Mouse (Mus musculus) yolk sac, embryonic 10.5 days (tissue): ENCODE results near the gene Zbtb20.

Source experiments
- DNase-seq: peaks from one replicate; pipeline ENCODE4 v3.0.0-alpha.2; 2017; ENCODE audit warnings: low spot score

Zbtb20 gene

DNA sequence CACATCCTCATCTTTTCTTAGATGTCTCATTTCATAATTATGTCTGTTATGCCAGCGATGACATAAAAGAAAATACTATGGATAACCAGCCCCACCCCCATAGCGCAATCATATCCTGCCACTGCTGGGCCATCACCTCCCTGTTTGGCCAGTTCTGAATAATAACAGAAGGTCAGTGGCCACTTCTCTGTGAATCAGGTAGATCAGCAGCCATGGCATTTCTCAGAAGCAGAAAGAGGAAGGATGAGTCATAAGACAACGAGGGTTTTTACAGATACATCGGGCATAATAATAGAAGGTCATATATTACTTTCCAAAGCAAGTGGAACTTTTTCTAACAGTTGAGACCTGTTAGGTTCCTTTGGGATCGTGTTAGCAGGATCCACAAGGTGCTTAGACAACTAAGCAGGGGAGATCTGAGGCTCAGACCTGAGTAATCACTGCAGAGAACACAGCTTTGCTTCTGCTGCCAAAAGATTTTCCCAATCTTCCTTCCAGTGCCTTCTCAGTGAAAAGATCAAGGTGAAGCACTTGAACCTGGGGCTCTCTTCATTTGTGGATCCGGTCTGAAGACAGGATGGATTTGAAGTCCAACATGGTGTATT is 779.6 kb downstream of the Zbtb20 start:
- DNase-seq, result no peak

DNA sequence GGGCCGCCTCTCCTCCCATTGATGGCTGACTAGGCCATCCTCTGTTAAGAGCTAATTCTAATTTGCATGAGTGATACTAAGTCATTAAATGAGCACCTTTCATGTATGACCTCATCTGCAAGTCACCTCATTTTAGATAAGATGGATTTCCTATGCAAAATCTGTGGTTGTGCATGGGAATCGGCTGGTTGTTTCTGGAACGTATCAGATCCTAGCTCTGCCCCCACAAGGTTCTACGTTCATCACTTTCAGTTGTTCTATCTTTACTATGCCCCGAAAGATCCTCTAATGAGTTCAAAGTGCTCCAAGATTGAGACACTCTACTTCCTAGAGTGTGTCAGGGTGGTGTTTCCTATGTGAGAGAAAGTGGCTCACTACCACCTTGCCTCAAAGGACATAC is 785.9 kb downstream of the Zbtb20 start:
- DNase-seq, result no peak

DNA sequence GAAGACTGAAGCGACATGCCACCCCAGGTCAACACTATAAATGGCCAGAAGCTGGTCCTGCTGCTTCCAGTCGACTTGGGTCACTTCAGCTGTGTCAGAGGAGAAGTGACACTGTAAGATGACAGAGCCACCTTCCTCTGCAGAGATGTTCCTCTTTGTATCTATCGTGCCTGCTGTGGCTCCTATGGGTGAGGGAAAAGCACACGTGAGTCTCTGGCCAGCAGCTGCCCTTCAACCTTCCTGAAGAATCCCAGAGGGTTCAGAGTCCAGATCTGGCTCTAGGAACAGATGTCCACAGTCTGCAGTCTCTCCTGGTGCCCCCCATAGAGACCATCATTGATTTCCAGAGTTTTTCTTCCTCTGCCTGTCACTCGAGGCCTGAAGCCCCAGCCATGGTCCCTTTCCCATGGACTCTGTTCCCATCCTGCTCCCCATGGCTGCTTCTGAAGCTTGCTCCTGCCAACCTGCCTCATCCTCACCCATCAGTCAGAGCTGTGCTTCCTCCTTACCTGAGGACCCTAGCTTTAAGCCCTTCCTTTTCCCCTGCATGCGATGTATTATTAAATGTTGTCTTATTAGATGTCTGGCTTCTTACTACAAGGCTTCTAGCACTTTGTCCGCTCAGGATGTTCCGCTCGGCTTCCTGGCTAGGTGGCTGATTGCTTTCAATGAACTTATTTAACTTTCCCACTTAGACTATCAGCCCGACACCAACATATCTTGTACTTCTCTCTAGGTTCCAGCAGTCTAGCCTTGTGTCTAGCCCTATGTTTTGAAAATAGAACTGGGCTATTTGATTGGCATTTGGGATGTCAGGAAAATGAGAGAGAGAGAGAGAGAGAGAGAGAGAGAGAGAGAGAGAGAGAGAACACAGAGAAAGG is 786.7 kb downstream of the Zbtb20 start:
- no peak for DNase-seq

DNA sequence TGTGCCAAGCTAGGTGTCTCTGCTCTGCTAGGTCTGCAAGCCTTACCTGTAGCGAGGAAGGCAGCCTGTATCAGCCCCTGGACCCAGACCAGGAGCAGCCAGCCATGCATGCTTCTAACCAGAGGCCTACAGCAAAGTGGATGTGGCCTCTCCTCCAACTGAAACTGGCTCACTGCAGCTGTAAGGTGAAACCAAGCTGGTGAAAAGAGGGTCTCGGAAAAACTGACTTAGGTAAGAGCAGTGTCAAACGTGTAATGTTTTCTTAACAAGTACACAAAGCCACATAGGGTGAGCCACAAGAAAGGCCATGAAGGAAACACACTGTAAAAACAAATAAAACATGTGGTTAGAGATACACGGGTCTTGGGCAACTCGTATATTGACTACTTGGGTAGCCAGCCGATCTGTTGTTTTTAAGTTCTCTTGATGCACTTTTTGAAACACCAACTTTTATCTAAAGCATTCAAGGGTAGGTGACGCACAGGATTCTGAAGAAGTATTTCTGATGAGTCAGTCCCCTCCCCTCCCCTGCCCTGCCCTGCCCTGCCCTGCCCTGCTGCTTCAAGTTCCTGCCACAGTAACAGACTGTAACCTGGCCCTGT is 788.4 kb downstream of the Zbtb20 start, which contains the start of gene Tigit:
Gene Tigit, minus strand, starts transcription at position 169 of the 602 bp plus-strand sequence.
- no peak for DNase-seq

DNA sequence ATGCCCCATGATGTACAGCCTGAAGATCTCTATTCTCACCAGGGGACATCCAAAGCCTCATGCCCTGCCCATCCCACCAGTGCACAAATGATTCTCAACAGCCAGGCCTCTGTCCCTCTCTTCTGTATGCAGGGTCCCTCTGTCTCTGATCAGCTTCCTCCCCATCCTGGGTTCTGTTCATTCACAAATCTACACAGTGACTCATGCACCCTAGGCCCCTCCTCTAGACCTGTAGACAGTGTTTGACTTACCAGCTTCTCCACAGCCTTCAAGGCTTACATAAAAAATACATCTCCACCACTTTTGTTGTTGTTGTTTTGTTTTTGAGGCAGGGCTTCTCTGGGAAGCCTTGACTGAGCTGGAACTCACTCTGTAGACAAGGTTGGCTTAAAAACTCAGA is 789.2 kb downstream of the Zbtb20 start:
- no peak for DNase-seq

DNA sequence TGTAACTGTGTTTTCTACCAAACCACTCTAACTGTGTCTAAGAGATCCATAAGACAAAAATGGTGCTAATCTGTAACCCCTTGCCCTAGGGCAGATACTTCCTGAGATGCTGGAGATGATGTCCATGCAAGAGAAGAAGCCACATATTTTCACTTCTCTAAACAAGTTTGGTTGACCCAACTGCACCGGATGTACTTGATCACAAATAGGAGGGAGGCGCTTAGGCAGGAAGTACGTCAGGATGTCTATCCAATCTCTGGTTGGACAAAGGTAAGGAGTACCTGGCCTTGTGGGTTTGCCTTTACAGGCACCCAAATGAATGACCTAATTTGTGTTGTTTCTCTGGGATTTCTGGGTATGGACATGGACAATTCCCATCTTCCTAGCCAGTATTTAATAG is 792.6 kb downstream of the Zbtb20 start:
- DNase-seq, result no peak

DNA sequence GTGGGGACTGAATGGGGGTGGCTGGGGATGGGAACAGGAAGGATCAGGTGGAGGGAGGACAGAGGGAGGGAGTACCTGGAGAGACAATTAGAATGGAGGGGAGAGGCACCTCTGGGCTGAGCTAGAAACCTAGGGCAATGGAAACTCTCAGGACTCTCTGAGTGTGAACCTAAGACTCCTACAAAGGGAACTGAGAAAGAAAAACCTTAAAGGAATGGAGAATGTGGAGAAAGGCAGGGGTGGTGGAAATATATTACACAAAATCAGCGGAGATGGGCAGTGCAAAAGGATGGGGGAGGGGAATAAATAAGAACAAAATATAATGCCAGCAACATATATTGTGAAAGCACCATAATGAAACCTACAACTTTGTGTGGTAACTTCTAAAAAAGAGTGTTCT is 796.3 kb downstream of the Zbtb20 start:
- DNase-seq, result no peak

DNA sequence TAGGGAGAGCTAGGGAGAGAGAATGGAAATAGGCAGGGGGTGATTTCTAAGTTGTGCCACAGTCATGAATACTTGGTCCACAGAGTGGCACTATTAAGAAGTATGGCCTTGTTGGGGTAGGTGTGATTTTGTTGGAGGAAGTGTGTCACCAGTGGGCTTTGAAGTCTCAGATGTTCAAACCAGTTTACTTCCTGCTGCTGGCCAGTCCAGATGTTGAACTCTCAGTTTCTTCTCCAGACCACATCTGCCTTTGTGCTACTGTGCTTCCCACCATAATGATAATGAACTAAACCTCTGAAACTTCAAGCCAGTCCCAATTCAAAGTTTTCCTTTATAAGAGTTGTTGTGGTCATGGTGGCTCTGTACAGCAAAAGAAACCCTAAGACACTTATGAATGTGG is 797.0 kb downstream of the Zbtb20 start:
- DNase-seq, result no peak

DNA sequence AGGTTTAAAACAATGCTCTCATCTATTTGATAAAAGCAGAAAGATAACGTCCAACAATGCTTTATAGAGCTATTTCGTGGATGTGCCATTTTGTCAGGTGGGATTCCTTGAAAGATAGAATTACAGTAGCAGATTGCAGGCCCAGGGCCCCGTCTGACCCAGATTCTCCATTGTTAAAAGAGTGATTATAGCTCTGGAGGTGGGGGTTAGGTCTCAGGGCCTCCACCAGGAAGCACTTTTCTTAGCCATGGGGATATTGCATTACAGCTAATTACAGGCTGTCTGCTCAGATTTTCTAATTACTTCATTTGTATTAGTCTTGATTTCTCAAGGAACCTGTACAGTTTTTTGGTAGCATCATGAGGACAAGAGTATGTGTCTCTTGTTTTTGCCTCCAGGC is 798.7 kb downstream of the Zbtb20 start:
- no peak for DNase-seq

DNA sequence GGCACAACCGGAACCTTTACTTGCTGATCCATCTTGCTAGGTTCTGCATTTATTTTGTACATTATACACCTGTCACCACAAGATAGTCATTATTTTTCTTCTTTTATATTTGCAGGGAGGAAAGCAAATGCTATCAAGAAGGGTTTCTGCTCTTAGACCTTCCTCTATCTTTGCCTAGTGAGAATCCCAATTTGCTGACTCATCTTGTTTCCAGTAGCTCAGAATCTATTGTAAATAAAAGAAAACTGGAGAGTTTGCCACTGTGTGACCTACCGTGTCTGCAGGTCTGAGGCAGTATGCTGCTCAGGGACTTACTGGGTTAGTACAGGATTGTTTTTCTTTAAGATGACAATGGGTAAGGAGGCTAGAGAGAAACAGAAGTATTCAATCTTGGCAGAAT is 812.3 kb downstream of the Zbtb20 start:
- DNase-seq, result no peak

DNA sequence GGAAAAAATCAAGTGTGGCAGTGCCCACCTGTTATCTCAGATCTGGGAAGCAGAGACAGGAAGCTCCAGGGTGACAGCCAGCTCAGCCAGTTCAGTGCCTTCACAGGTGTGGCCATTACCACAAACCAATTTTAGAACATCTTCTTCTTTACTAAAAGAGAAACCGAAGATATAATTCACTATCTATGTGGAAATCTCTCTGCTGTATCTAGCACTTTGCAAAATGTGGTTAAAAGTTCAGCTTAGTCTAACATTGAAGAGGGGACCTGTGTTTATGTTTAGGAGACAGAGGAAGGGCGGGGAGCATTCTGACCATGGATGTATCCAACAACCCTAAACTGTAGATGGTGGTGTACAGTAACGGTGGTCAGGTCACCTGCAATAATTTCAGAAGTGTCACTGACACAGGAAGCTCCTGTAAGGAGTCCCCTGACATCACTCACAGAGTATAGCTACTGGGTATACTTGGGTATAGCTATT is 814.6 kb downstream of the Zbtb20 start:
- DNase-seq, result no peak

DNA sequence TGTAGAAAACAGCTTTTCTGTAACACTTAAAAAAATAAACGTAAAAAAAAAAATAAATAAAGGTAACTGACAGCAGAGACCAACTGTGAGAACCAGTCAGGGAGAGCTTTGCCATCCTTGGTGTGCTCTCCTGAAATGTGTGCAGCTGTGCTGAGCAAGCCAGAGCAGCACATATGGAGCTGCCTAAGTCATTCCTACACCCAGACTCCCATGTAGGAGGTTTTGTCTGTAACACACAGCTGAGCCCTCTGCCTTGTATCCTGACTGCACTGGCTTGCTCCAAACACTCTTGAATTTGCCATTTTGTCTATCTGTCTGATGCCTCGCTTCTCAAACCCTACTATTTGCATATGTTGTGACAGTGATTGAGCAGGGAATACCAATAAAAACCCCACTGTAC is 815.2 kb downstream of the Zbtb20 start:
- no peak for DNase-seq

DNA sequence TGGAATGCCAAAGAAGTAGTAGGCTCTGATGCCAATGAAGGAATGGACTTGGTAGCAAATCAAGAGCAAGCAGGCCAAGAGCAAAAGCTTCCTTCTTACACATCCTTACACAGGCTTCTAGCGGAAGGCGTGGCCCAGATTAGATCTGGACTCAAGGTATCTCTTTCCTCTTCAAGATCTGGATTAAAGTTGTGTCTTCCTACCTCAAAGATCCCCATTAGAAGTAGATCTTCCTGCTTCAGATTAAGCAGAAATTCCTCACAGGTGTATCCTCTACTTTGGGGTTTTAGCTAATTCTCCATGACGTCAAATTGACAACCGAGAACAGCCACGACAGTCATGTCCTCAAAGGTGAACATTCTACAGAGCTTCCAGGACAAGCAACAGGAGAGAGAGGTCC is 816.1 kb downstream of the Zbtb20 start:
- no peak for DNase-seq
